Mouse (Mus musculus) embryonic fibroblast, embryonic 13.5 days (primary cell): ENCODE measurements around the gene Tmem143. TPM values are rescaled to one million over a fixed set of nuclear protein-coding genes. Genes with fewer than 3 reads are reported as not detected.

Experiments
- H3K27ac ChIP-seq: 2 replicates; pipeline ENCODE4 v1.5.1; 2012; ENCODE audit warnings: low read length, control low read depth, inconsistent platforms; ENCODE audit not compliant: insufficient read depth
- H3K4me1 ChIP-seq: 2 replicates; pipeline ENCODE4 v1.6.1; 2011; ENCODE audit warnings: low read length; ENCODE audit not compliant: control insufficient read depth, insufficient read depth
- H3K4me3 ChIP-seq: 2 replicates; pipeline ENCODE4 v1.5.1; 2011; ENCODE audit warnings: mild to moderate bottlenecking, control low read depth, low read length; ENCODE audit not compliant: insufficient read depth
- CTCF ChIP-seq: IDR thresholded peaks from 2 replicates; pipeline ENCODE4 v1.5.1; 2011; ENCODE audit warnings: mild to moderate bottlenecking, control low read depth, low read length, moderate library complexity, borderline replicate concordance; ENCODE audit not compliant: insufficient read depth
- POLR2A ChIP-seq: IDR thresholded peaks from 2 replicates; pipeline ENCODE4 v1.6.1; 2011; ENCODE audit warnings: low read depth, mild to moderate bottlenecking, control low read depth, low read length, moderate library complexity
- polyA plus RNA-seq: library from polyadenylated mRNA; stranded (reverse); fragments of >200 nt; gene quantifications from 2 replicates; pipeline ENCODE4 v1.2.4, GENCODE M21; 2011; ENCODE audit warnings: low read depth; ENCODE audit not compliant: missing spikeins, insufficient read length

Tmem143 gene
- 18.0 and 21.2 TPM in 2 replicates for polyA plus RNA-seq

DNA sequence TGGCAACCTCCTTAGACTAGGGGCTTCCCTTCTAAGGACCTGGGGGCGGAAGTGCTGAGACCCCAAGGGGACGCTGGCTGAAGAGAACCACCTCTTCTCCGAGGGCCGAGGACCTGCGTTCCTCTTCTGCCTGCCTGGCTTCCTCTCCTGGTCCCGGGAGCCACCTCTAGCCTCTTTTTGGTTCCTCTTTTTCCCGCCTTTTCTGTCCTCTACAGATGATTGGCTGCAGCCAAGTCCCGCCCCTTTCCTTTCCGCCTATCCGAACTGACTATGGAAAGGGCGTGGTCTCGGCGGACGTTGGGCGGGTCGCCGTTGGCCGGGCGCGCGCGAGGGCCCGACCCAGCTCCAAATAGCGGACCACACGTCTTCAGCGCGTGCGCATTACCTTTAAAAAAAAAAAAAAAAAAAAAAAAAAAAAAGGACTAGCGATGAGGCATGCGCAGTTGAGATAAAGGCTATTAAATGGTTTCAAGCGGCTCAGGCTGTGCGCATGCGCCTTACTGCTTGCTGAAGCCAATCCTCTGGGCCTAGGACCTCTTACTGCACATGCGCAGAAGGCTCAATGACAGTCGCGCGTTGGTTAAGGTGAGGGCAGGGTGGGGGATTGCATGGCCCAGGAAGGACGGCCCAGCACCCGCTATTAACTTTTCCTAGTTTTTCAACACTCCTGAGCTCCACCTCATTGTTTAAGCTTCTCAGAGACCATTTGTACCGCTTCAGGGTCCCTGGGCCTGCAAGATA is at the start of gene Tmem143, which contains the start of gene Syngr4:
TSS of gene Tmem143 (plus strand) at position 425 of the 741 bp plus-strand sequence.
TSS of gene Syngr4 (minus strand) at position 198 of the 741 bp plus-strand sequence.
- TF ChIP-seq CTCF (no peak), POLR2A (peak; percentile 94)
- H3K4me1 ChIP-seq: no peaks in the 10 kb centered on the region
- H3K27ac ChIP-seq: peak within 1 kb of the TSS; percentile 24
- H3K4me3 ChIP-seq: peak within 1 kb of the TSS; percentile 44

- TF ChIP-seq POLR2A: no peak
- no peak for TF ChIP-seq CTCF
- no peaks in the 10 kb centered on the region for H3K4me1 ChIP-seq
- no peak overlapping the region for H3K4me3 ChIP-seq
- H3K27ac ChIP-seq: no peak overlapping the region
Observed at GRCm38 (mm10) chr7:45848447-45849027, 48.2 kb upstream of the Tmem143 start.

GRCm38 (mm10) chr7:45850661-45851060 is 46.1 kb upstream of the Tmem143 start:
- H3K4me1 ChIP-seq: no peaks in the 10 kb centered on the region
- no peak overlapping the region for H3K4me3 ChIP-seq
- H3K27ac ChIP-seq: no peak overlapping the region
- TF ChIP-seq POLR2A (no peak), CTCF (no peak)

GRCm38 (mm10) chr7:45853089-45853488 is 43.7 kb upstream of the Tmem143 start:
- TF ChIP-seq CTCF (no peak), POLR2A (no peak)
- Histone ChIP-seq H3K27ac (no peak overlapping the region), H3K4me3 (no peak overlapping the region), H3K4me1 (no peaks in the 10 kb centered on the region)

- no peaks in the 10 kb centered on the region for H3K4me1 ChIP-seq
- TF ChIP-seq POLR2A (no peak), CTCF (no peak)
- H3K27ac ChIP-seq: no peak overlapping the region
- no peak overlapping the region for H3K4me3 ChIP-seq
Observed at GRCm38 (mm10) chr7:45856950-45857901, 39.5 kb upstream of the Tmem143 start.

GRCm38 (mm10) chr7:45859008-45859407 is 37.7 kb upstream of the Tmem143 start:
- no peak overlapping the region for H3K27ac ChIP-seq
- H3K4me3 ChIP-seq: no peak overlapping the region
- H3K4me1 ChIP-seq: no peaks in the 10 kb centered on the region
- no peak for TF ChIP-seq CTCF
- TF ChIP-seq POLR2A: no peak

DNA sequence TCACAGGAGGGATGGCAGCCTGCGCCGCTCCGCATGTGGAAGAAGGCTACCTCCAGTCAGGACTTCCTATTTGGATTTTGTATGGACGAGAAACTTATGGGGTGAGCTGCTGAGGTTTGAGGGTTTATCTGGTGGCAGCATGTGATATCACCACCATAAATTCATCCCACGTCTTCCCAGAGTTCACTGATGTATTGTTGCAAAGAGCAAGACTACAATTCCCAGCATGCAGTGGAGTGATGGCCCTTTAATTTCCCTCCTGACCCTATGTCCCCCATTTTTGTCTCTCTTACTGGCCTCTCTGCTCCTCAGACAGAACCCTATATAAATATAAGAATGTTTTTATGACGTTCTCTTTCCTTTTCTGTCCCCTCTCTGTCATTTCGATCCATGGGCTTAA is 33.9 kb upstream of the Tmem143 start:
- TF ChIP-seq POLR2A (no peak), CTCF (no peak)
- Histone ChIP-seq H3K27ac (no peak overlapping the region), H3K4me1 (0 out of 2 replicates have a peak, but pooled peaks cover 3% of the 10 kb centered on the region), H3K4me3 (no peak overlapping the region)

- Histone ChIP-seq H3K4me1 (0 out of 2 replicates have a peak, but pooled peaks cover 3% of the 10 kb centered on the region), H3K27ac (no peak overlapping the region), H3K4me3 (no peak overlapping the region)
- TF ChIP-seq CTCF (no peak), POLR2A (no peak)
Observed at GRCm38 (mm10) chr7:45864435-45864834, 32.3 kb upstream of the Tmem143 start.

GRCm38 (mm10) chr7:45865925-45866910 is 30.5 kb upstream of the Tmem143 start:
- peak overlapping the region; percentile 47 for H3K27ac ChIP-seq
- 0 out of 2 replicates have a peak, but pooled peaks cover 3% of the 10 kb centered on the region for H3K4me1 ChIP-seq
- peak; percentile 89 for TF ChIP-seq POLR2A
- no peak for TF ChIP-seq CTCF
- H3K4me3 ChIP-seq: peak overlapping the region; percentile 66
